Mouse (Mus musculus) A20 (cell line): ENCODE data around the gene Rps6kb1.

Source experiments
- DNase-seq: peaks from one replicate; pipeline ENCODE4 v3.0.0-alpha.2; 2011; ENCODE audit warnings: low read depth, low spot score

The Rps6kb1 gene

GRCm38 (mm10) chr11:86544639-86545299 lies at the start of gene Rps6kb1, which contains the start of gene Tubd1:
TSS of gene Rps6kb1 (minus strand) at chr11:86544805.
TSS of gene Tubd1 (plus strand) at chr11:86544991.
- peak; percentile 100 for DNase-seq

GRCm38 (mm10) chr11:86593443-86593842 lies 48.8 kb upstream of the Rps6kb1 start:
- DNase-seq: no peak

GRCm38 (mm10) chr11:86592993-86593392 lies 48.4 kb upstream of the Rps6kb1 start:
- DNase-seq: peak; percentile 84

- no peak for DNase-seq
These were observed 47.5 kb upstream of the Rps6kb1 start for GRCm38 (mm10) chr11:86591931-86592616.

- no peak for DNase-seq
These were observed 46.8 kb upstream of the Rps6kb1 start for GRCm38 (mm10) chr11:86591301-86591845.

GRCm38 (mm10) chr11:86590579-86590978 lies 46.0 kb upstream of the Rps6kb1 start:
- no peak for DNase-seq

GRCm38 (mm10) chr11:86590066-86590465 lies 45.5 kb upstream of the Rps6kb1 start:
- peak; percentile 28 for DNase-seq

- DNase-seq: peak; percentile 36
These were observed 44.1 kb upstream of the Rps6kb1 start for GRCm38 (mm10) chr11:86588583-86589298.

GRCm38 (mm10) chr11:86587830-86588229 lies 43.2 kb upstream of the Rps6kb1 start:
- peak; percentile 68 for DNase-seq

GRCm38 (mm10) chr11:86586868-86587792 lies 42.5 kb upstream of the Rps6kb1 start:
- DNase-seq: peak; percentile 96

- DNase-seq: peak; percentile 84
These were observed 41.7 kb upstream of the Rps6kb1 start for GRCm38 (mm10) chr11:86586177-86586867.

GRCm38 (mm10) chr11:86585598-86585984 lies 41.0 kb upstream of the Rps6kb1 start:
- DNase-seq: no peak

- peak; percentile 74 for DNase-seq
These were observed 40.4 kb upstream of the Rps6kb1 start for GRCm38 (mm10) chr11:86584898-86585597.

- DNase-seq: peak; percentile 77
These were observed 39.6 kb upstream of the Rps6kb1 start for GRCm38 (mm10) chr11:86583990-86584897.

- DNase-seq: peak; percentile 56
These were observed 38.8 kb upstream of the Rps6kb1 start for GRCm38 (mm10) chr11:86583313-86583825.

GRCm38 (mm10) chr11:86582543-86583260 lies 38.1 kb upstream of the Rps6kb1 start:
- DNase-seq: peak; percentile 81

- DNase-seq: peak; percentile 84
These were observed 37.4 kb upstream of the Rps6kb1 start for GRCm38 (mm10) chr11:86581943-86582542.
